Mouse (Mus musculus): Measurements from ENCODE around the gene Trim2.

Gene Trim2

GRCm38 (mm10) chr3:84253655-84254519 lies 52.8 kb downstream of the Trim2 start:
- no peak for DNase-seq

- DNase-seq = no peak
These were observed 53.7 kb downstream of the Trim2 start for GRCm38 (mm10) chr3:84252776-84253654.

- no peak for DNase-seq
These were observed 55.0 kb downstream of the Trim2 start for GRCm38 (mm10) chr3:84251721-84252120.

GRCm38 (mm10) chr3:84250275-84250674 lies 56.4 kb downstream of the Trim2 start:
- DNase-seq = no peak

DNA sequence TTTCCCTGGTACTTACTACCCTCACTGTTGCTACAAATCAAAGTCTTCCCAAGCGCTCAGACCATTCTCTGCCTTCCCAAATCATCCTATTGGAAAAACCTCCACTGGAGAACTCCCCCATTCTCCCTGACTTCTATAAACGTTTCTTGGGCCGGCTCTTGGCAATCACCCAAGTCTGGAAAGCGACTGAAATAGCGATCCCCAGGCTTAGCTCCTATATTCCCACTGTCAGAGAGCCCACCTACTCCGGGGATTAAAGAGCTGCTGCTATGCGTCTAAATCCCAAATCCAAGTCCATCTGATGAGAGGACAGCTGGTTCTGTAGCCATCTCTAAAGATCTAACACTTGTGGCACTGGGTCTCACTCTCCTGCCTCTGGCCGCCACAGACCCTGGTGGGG lies 58.9 kb downstream of the Trim2 start:
- DNase-seq = no peak

DNA sequence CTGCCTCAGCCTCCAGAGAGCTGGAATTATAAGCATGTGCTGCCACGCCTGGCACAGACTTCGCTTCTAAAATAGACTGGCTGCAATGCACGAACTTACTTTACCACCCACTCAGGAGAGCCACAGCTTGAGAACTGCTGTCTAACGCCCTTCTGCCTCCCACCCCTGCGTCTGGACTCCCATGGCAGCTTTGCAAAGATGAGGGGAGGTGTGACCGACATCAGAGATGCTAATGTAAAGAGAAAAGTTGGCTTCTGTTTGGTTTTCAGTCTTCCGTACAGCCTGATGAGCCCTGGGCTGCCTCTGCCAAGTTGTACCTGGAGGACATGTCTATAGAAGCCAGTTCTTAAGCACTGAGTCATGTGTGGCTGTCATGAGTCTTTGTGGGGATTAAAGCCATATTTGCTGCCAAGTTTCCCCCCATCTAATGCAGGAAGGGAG lies 60.2 kb downstream of the Trim2 start:
- no peak for DNase-seq

GRCm38 (mm10) chr3:84243116-84243515 lies 63.6 kb downstream of the Trim2 start:
- DNase-seq = no peak

- DNase-seq = no peak
These were observed 64.2 kb downstream of the Trim2 start for GRCm38 (mm10) chr3:84242497-84242896.

- no peak for DNase-seq
These were observed 65.6 kb downstream of the Trim2 start for GRCm38 (mm10) chr3:84241098-84241497.

GRCm38 (mm10) chr3:84235420-84236304 lies 71.0 kb downstream of the Trim2 start:
- DNase-seq = peak; percentile 39 to 43

- DNase-seq = no peak
These were observed 72.1 kb downstream of the Trim2 start for GRCm38 (mm10) chr3:84234562-84234961.

GRCm38 (mm10) chr3:84233663-84234415 lies 72.8 kb downstream of the Trim2 start:
- no peak for DNase-seq

- DNase-seq = no peak
These were observed 74.4 kb downstream of the Trim2 start for GRCm38 (mm10) chr3:84232312-84232711.

DNA sequence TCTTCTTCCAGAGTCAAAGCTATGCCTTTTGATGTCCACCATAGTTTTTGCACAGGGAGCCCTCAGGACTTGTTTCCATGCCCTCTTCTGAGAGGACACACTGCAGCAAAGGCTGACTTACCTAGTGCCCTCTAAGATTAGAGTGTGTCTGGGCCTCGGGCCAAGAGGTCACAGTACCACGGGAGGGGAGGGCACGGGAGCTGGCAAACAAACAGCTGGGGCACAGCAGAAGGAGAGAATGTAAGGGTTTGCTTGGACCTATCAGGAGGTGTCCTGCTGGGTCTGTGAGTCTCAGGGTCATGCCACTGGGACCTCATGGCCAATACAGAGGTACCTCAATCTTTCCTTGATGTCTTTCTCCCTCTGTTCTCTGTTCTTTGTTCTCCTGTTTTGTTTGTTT lies 75.7 kb downstream of the Trim2 start:
- DNase-seq = peak; percentile 84 to 89

DNA sequence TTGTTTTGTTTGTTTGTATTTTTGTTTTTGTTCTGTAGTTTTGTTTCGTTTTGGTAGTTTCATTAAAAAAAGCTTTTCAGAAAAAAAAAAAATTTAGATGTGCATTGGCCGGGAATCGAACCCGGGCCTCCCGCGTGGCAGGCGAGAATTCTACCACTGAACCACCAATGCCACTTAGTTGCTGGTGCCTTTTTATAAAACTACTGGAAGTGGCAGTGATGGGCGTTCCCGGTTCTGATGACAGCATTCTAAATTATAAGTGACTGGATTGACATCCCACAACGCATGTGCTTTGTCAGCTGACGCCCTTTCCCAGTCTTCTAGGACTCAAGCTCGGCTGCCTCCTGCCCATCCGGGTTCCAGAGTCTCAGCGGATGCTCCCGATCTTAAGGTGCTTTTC lies 77.8 kb downstream of the Trim2 start:
- peak; percentile 59 to 60 for DNase-seq

GRCm38 (mm10) chr3:84228203-84228870 lies 78.3 kb downstream of the Trim2 start:
- peak; percentile 51 to 55 for DNase-seq

GRCm38 (mm10) chr3:84227628-84228027 lies 79.0 kb downstream of the Trim2 start:
- no peak for DNase-seq

DNA sequence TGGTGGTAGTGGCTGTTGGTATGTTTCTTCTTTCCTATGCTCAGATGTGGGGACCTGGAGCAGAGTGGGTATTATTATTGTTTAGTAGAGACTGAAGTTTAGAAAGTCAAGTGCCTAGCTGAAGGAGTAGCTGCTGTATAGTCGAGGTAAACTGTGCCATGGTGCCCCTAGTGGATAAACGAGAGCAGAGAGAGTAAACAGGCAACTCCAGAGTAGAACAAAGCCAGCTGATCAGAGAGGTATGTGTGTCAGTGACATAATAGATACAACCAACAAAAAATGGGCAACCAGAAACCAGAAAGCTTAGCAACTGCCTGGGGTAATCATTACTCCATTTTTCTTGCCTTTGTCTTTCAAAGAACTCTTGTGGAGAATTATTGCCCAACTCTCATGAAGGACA lies 81.7 kb downstream of the Trim2 start:
- no peak for DNase-seq

GRCm38 (mm10) chr3:84220748-84221147 lies 85.9 kb downstream of the Trim2 start:
- peak; percentile 24 to 35 for DNase-seq

DNA sequence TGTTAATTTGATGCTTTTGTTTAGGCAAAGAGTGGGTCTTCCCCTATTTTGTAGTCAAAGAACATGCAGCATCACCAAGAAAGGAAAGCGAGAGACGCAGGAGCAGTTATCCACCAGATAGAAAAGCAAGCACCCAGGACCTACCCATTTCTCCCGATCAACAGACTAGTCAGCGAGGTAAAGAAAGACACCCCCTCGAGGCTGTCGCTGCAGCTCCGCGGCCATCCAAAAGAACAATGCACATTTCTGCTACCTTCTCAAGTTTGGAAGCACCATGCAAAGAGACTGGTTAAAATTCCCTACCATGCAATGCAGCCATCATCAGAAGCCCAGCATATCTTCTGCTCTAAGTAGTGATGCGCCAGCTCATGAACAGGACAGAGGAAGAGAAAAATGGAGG lies 86.4 kb downstream of the Trim2 start:
- no peak for DNase-seq

DNA sequence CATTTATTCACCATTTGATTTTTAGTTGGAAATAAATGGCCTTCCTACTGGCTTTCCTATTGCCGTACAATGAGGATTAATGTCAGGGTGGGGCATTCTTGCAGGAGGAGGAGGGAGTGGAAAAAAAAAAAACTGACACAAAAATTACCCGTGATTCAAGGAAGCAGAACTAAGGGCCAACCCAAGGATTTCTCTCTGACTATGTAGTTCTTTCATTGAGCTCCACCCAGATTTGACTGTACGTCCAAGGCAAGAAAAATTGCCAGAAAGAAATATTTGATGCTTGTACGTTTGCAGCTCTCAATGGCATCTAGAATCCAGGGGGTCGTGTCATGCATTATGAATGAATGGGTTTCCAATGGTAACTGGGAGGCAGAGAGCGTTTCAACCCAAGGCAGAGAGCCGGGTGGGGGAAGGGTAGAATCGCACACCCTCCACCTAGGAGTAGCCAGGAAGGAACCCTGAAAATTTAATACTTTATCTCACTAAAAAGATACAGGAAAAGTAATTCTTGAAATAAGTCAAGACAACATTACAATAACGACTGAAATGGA lies 86.9 kb downstream of the Trim2 start:
- no peak for DNase-seq

Data from lung, adult 18-20 months (tissue).